In genomic region chr1:105926871-105927270, GRCm38 (mm10) we compare ENCODE assay signal across 23 mouse cellular contexts.
DNase-seq lines count a peak whose midpoint lies in the region; ATAC-seq and TF ChIP-seq lines count a peak whose summit lies in the region.
"Had no signal": no experiment of that assay in that cellular context is flagged by ENCODE, and none has a peak within 500 bp of the region (broad histone marks: within the 10 kb centered on the region; RNA-seq: fewer than 3 reads in every experiment).

No protein-coding gene starts in this region.

- no peaks in the 10 kb centered on the region for H3K9me3 ChIP-seq in heart, embryonic 11.5 days (replicated peaks; ENCODE audit: control insufficient read depth, low read length)
- no peaks in the 10 kb centered on the region for H3K9me3 ChIP-seq in liver, postnatal 0 days (ENCODE audit: low read length)
- H3K9me3 ChIP-seq: embryonic facial prominence, embryonic 10.5 days; embryonic facial prominence, embryonic 12.5 days; forebrain, embryonic 13.5 days; forebrain, embryonic 15.5 days; G1E had no signal

- no peaks in the 10 kb centered on the region for H3K27me3 ChIP-seq in heart, embryonic 11.5 days (ENCODE audit: control insufficient read depth, insufficient read depth, low read length)
- no peaks in the 10 kb centered on the region for H3K27me3 ChIP-seq in liver, postnatal 0 days (ENCODE audit: insufficient read depth, low read length)
- H3K27me3 ChIP-seq: CH12.LX; embryonic facial prominence, embryonic 12.5 days; forebrain, embryonic 13.5 days; forebrain, embryonic 15.5 days had no signal

- no peaks in the 10 kb centered on the region for H3K4me1 ChIP-seq in heart, embryonic 11.5 days (ENCODE audit: control insufficient read depth, insufficient read depth, low read length)
- 0 out of 2 replicates have a peak, but pooled peaks cover 3% of the 10 kb centered on the region for H3K4me1 ChIP-seq in liver, postnatal 0 days (ENCODE audit: insufficient read depth)
- H3K4me1 ChIP-seq: embryonic facial prominence, embryonic 10.5 days; embryonic facial prominence, embryonic 12.5 days; forebrain, embryonic 13.5 days; forebrain, embryonic 15.5 days had no signal

- H3K4me3 ChIP-seq in heart, embryonic 11.5 days (ENCODE audit: low read depth, low read length) = no peak overlapping the region
- no peak overlapping the region for H3K4me3 ChIP-seq in liver, postnatal 0 days (ENCODE audit: low read depth, low read length)
- H3K4me3 ChIP-seq: embryonic facial prominence, embryonic 10.5 days; embryonic facial prominence, embryonic 12.5 days; forebrain, embryonic 13.5 days; forebrain, embryonic 15.5 days had no signal

- no peak overlapping the region for H3K4me2 ChIP-seq in heart, embryonic 11.5 days
- no peak overlapping the region for H3K4me2 ChIP-seq in liver, postnatal 0 days (ENCODE audit: low read depth, low read length)
- H3K4me2 ChIP-seq: embryonic facial prominence, embryonic 12.5 days; forebrain, embryonic 13.5 days; forebrain, embryonic 15.5 days had no signal

- WGBS in heart, embryonic 11.5 days (ENCODE audit: insufficient replicate concordance) = 86% methylated on average over 2 of the region's 2 CpGs
- WGBS in liver, postnatal 0 days (ENCODE audit: insufficient replicate concordance) = 84% methylated on average over 2 of the region's 2 CpGs

- peak; percentile 45 for DNase-seq in heart, adult 11 months
- DNase-seq in liver, postnatal 0 days = no peak
- DNase-seq in liver (no peak), adipocyte (ENCODE audit: low spot score) (peak; percentile 43), MN1 (ENCODE audit: low spot score) (no peak)
- DNase-seq: adrenal gland, adult 2 months; adrenal gland, postnatal 10 days; adrenal gland, postnatal 36 days; B cell, adult 2 months; cerebellum, adult 11-12 months; cerebellum, adult 2 months; cerebellum, adult 9-10 months; cerebellum, postnatal 10 days; cerebellum, postnatal 25 days; forebrain, postnatal 0 days had no signal

- H3K27ac ChIP-seq in heart, embryonic 11.5 days (ENCODE audit: low read depth, low read length) = no peak overlapping the region
- no peak overlapping the region for H3K27ac ChIP-seq in liver, postnatal 0 days (ENCODE audit: low read depth)
- H3K27ac ChIP-seq: embryonic facial prominence, embryonic 10.5 days; embryonic facial prominence, embryonic 12.5 days; forebrain, embryonic 13.5 days; forebrain, embryonic 15.5 days had no signal

- no peak for TF ChIP-seq EP300 in liver, postnatal 0 days (IDR thresholded peaks at IDR 0.05; ENCODE audit: low read depth)

- ATAC-seq in heart, embryonic 11.5 days (replicated peaks; ENCODE audit: insufficient number of reproducible peaks, low FRiP score, low TSS enrichment) = no peak
- 0 out of 2 replicates have a peak, but pooled peaks have one; percentile 3 for ATAC-seq in liver, postnatal 0 days
- ATAC-seq: CD4-positive, CD25-positive, alpha-beta regulatory T cell, adult 4 months; forebrain, embryonic 13.5 days; forebrain, embryonic 15.5 days; forebrain, postnatal 0 days had no signal

- H3K9ac ChIP-seq in heart, embryonic 11.5 days (ENCODE audit: low read depth, low read length) = no peak overlapping the region
- no peak overlapping the region for H3K9ac ChIP-seq in liver, postnatal 0 days (replicated peaks)
- H3K9ac ChIP-seq: embryonic facial prominence, embryonic 12.5 days; forebrain, embryonic 13.5 days; forebrain, embryonic 15.5 days; forebrain, postnatal 0 days had no signal

- H3K36me3 ChIP-seq in heart, embryonic 11.5 days (ENCODE audit: control insufficient read depth, insufficient read depth, low read length) = no peaks in the 10 kb centered on the region
- no peaks in the 10 kb centered on the region for H3K36me3 ChIP-seq in liver, postnatal 0 days (replicated peaks; ENCODE audit: insufficient read depth, low read length)
- H3K36me3 ChIP-seq: embryonic facial prominence, embryonic 10.5 days; embryonic facial prominence, embryonic 12.5 days; forebrain, embryonic 15.5 days; G1E had no signal

- no peak for TF ChIP-seq CTCF in liver, postnatal 0 days (IDR thresholded peaks at IDR 0.05; ENCODE audit: low read depth)

Comparison
In these comparisons a context has a peak if more than half of its experiments do, and no peak if none do; other contexts are left out.
1. DNase-seq: peak in heart, adult 11 months (single experiment) and adipocyte (single experiment); none in liver, postnatal 0 days (single experiment), liver (single experiment) and MN1 (single experiment).